Mouse (Mus musculus): ENCODE data around the gene Otc.

DNA sequence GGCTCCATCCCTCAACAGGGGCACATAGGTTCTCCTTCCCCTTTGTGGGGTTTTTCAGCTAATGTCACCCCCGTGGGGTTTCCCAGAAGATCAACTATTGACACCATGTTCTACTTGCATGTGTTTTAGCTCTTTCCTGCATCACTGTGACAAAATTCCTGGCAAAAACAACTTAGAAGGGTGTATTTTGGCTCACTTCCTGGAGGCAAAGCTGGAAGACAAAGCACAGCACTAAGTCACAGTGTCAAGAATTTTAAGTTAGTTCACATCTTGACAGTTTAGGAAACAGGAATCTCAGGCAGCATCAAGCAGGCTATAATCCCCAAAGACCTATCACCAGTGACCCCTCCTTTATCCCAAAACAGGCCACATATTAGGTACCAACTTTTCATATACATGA is 78.1 kb downstream of the Otc start:
- TF ChIP-seq POLR2A (IDR thresholded peaks at IDR 0.05; ENCODE audit: control insufficient read depth in 1 of 2, insufficient read depth in 1 of 2, low read depth in 1 of 2, low read length in 2 of 2, poor library complexity in 1 of 2) (no peak), MAFK (IDR thresholded peaks at IDR 0.05; ENCODE audit: borderline replicate concordance, low read depth, low read length) (no peak), CTCF (IDR thresholded peaks at IDR 0.05 in 2 of 3, conservative IDR thresholded peaks at IDR 0.05 in 1 of 3; ENCODE audit: control insufficient read depth in 1 of 3, insufficient read depth in 1 of 3, low read depth in 2 of 3, low read length in 3 of 3, poor library complexity in 1 of 3, severe bottlenecking in 1 of 3) (no peak), EP300 (IDR thresholded peaks at IDR 0.05; ENCODE audit: low read depth in 1 of 2, low read length in 2 of 2) (no peak), RAD21 (IDR thresholded peaks at IDR 0.05; ENCODE audit: low read depth, low read length) (no peak), CHD2 (IDR thresholded peaks at IDR 0.05; ENCODE audit: low read length) (no peak), POLR2AphosphoS2 (IDR thresholded peaks at IDR 0.05; ENCODE audit: low read length) (no peak), GATA1 (IDR thresholded peaks at IDR 0.05; ENCODE audit: low read depth, low read length) (no peak), E2F4 (IDR thresholded peaks at IDR 0.05; ENCODE audit: borderline replicate concordance, low read depth, low read length) (no peak), BHLHE40 (IDR thresholded peaks at IDR 0.05; ENCODE audit: borderline replicate concordance, low read depth, low read length) (no peak)
